Mouse (Mus musculus) urinary bladder, postnatal 4 days (tissue): ENCODE measurements around the gene Hmg20b.

Source experiments
- DNase-seq, 2 experiments: peaks; one replicate each; pipeline ENCODE4 v3.0.0; 2021 to 2022; ENCODE audit warnings: low spot score in 2 of 2

Hmg20b gene

DNA sequence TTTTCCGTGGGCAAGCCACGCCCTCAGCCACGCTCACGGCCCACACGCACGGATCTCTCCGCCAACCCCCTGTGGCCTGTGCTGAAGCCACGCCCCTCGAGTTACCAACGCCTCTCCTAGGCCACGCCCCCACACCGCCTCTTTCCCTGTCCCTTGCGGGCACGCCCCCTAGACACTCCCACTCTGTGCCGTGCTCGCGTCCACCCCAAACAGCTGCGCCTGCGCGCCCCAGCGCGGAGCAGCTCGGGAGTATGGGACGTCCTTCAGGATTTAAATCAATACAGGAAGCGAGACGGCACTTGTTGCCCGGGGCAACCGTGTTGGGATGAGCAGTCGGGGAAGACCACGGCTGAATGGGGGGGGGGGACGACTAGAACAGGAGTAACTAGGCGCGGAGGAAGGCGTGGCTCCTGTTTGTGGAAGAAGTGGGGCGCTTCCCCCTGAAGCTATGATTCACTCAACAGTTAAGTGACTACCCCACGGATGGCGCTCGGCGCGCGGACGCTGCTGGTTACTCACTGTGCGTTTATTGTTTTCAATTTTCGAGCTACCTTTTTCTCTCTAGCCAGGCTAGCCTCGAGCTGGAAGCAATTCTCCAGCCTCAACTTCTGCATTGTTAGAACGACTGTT is 28.4 kb upstream of the Hmg20b start:
- peak; percentile 100 for DNase-seq

DNA sequence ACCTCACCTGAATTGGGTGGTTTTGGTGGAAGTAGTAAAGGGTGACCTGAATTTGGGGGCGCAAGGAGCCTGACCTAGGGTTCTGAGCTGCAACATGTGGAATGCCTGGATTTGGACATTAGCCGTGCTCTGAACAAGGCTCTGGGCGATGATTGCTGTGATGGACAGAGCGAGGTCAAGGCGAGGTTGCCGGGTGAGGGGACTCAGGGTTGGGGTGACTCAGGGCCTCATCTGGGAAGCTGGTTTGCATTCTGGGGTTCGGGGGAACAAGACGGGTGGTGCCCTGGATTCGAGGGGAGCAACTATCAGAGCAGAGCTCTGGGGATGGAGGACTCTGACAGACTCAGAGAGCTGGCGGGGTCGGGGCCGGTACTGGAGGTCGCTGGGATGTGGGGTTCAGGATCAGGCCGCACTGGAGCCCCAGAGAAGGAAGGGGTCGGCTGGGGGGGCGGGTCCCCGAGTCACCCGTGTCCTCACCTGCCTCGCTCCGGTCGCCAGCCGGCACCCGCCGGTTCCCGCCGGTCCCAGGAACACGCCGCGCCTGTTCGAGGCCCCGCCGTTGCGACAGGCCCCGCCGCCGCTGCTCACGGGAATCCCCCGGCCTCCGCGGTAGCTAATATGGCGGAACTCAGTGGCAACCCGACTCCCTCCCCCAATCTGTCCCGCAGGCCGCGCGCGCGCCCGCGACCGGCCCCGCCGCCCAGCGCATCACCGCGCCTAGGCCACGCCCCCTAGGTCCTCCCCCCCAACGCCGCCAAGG is 27.7 kb upstream of the Hmg20b start, which contains the start of gene Fzr1:
Gene Fzr1, minus strand, starts transcription at position 724 of the 760 bp plus-strand sequence.
- DNase-seq: peak in 1 of 2 experiments; percentile 55

DNA sequence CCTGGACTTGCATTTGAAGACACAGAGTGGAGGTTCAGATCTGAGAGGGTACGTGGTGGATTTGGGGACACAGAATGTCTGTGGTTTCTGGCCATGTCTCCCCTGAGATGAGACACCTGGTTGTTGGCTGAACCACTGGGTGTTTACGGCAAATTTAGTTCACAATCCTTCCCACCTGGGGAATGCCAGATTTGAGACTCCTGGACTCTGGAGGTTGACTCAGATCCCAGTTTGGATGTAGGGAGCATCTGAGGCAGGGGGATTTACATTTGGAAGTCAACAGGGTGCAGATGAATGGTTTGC is 27.0 kb upstream of the Hmg20b start:
- no peak for DNase-seq

DNA sequence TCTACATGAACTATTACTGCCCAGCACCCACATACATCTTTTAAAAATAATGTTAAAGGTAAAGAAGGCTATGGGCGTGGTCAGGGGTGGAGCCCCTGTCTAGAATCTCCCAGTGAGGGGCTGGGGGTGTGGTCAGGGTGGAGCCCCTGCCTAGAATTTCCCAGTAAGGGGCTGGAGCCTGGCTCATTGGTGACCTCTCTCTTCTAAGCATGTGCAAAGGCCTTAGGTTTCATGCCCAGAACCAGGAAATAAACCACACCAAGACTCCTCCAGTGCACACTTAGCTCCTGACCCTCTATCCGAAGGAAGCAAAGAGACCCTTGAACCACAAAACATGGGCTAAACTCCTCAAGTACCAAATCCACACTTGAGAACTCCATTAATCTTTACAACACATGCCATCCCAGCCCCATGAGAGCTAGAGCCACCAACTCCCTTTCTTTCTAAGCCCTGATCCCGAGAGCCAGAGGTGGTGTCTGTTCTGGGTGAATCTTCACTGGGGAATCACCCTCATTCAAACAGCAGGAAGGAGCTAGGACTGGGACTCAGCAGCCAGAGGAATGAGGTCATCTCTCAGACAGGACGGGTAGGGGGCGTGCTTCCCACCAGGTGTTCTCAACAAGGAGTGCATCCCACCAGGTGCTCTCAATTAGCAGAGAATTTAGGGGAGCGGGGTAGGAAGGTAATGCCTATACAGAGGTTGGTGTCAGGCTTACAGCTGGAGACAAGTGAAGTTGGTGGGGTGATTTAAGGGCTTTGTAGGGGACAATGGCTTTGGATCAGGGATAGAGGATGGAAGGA is 26.5 kb upstream of the Hmg20b start:
- DNase-seq: no peak

DNA sequence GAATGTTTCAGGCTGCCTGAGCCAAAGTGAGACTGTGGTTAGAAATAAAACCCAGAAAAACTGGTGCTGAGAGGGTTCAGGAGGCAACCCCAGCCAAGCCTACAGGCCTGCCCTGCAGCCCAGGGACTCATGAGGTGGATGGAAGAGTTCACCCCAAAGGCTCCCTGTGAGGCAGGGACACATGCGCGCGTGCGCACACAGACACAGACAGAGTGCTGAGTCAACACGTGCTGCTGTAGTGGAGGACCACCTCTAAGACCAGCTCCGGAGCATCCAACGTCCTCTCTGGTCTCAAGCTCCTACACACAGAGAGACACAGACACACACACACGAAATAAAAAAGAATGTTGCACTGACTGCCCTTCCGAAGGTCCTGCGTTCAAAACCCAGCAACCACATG is 25.0 kb upstream of the Hmg20b start:
- no peak for DNase-seq

DNA sequence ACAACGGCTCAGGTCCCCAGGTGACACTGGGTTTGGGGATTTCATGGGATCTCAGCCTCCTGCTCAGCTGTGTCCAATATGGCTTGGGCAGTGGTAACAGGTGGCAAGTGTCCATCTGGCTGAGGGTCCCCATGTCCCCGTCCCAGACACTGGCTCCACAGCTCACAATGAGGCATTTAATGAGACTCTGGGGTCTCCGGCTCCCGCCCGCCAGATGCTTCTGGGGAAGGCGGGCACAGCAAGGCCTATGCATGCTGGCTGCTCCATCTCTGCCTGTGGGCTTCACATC is 16.9 kb upstream of the Hmg20b start:
- DNase-seq: no peak

DNA sequence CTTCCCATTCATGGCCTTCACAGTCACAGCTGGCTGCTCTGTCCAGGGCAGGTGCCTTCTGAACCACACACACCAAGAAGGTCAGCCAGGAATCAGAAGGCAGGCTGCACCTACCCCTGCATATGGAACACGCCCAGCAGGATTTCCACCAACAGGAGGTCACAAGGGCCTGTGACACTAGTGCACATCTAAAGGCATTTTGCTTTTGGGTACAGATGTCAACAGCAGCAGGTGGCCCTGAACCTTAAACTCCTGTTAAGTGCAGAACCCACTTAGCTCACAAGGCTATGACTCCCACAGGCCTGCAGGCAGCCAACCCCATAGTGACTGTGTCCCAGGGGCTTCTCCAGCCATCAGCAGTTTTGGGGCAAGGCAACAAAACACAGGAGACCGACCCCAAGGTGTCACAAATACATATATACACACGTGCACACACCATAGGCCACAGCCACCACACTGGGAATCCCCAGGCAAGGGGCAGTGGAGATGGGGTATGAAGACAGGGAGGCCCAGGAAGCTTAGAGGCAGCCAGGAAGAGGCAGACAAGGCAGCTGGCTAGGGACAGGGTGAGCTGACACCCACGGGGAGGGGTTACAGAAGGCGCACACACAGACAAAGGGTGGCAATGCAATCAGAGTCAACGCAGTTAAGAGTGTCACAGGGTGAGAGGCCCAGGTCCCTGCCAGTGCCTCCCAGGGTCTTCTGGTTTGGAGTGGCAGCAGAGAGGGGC is 16.4 kb upstream of the Hmg20b start:
- no peak for DNase-seq

DNA sequence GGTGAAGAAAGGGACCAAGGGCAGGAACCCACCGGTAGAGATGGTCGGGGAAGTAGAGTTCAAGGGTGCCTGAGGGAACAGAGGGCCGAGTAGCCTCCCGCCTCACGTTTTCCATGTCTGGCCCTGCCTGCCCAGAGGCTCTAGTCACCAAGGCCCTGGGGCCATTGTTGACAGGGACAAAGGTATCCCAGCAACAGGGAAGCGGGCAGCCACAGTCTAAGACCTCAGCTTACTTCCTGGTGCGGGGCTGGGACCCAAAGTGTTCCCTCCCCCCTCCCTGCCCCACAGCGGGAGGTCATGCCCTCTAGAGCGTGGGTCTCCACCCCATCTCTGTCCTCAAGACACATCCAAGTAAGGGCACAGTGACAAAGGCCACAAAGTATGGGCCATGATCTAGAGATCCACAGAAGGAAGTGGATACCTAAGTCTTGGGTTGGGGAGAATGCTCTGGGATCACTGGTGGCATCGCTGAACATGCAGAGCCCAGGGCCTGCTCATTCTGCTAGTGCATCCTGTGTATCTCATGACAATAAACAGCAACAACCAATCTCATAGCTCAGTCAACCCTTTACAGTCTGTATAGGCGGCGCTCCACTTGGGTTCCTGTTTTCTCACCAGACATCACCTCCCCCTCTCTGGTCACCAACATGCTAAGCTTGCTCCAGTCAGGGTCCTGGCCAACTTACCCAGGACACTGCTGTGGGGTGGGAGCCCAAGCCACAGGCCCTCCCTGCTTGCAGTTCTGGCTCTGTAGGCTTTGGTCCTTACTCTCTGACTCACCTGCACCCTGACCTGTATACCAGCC is 15.6 kb upstream of the Hmg20b start, which contains the start of gene 4930404N11Rik:
Gene 4930404N11Rik, minus strand, starts transcription at position 145 of the 805 bp plus-strand sequence.
- no peak for DNase-seq

DNA sequence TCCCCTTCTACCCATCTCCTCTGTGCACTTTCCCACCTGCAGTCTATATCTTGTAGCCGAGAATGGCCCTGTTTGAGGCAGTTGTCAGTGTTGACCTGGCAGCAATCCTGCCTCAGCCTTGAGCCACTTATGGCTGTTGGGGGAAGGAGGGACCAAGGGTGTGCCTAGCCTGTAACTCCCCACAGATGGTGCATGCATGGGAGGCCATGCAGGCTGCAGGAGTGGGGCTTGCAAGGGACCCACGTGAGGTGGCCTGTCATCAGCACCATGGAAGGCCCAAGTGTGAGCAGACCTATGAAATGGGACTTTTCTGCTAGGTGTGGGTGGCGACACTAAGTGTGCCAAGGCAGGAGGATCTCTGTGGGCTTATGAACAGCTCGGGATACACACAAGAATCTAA is 14.8 kb upstream of the Hmg20b start:
- no peak for DNase-seq

DNA sequence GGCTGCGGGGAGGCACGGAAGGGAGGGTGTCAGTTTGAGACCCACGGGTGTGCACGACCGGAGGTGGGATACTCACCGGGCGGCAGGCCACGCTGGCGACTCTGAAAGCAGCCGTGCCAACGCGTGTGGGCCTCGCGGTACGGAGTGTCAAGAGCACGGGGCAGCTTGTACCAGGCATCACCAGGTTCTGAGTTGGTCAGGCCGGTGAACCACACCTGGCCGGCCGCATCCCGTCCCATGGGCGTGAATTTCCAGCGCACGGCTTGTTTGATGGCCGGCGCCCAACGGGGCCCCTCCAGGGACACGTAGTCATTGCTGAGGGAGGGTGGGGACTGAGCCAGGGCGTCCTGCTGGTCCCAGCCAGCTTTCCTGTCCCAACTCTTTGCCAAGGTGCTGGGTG is 14.4 kb upstream of the Hmg20b start:
- no peak for DNase-seq

DNA sequence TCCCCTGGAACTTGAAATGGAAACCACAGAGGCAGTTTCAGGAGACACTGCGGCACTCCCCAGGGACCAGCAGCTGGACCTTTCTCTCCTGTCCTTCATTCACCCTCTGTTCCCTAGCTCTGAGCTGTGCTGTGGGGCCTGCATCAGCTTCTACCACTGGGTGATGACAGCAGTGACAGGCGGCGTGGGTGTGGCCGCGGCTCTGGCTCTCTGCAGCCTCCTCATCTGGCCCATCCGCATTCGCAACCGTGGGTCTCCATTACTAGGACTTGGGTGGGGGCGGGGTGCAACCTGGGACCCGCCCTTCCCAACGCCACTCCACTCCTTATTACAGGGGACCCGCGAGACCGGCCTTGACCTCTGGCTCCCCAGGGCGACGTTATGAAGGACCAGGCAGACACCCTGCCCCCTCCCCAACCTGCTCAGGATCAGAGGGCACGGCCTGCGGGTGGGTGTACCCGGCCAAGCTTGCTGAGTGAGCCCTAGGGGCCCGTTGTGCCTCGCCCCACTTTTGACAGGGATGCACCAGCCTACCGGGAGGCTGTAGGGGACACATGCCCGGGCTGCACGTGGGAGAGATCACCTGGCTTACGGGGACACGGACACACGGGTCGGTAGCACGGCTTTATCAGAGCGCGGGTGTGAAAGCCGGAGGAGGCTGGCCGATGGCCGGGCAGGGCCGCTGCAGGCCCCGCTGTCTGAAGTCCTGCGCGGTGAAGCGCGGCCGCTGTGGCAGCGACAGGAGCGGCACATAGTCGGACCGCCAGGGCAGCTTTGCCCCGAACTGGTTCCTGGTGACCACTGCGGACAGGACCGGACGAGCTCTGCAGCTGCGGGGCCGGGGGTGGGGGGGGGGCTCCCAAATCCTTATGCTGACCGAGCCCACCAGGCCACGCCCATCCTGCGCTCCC is 13.4 kb upstream of the Hmg20b start:
- DNase-seq: no peak

DNA sequence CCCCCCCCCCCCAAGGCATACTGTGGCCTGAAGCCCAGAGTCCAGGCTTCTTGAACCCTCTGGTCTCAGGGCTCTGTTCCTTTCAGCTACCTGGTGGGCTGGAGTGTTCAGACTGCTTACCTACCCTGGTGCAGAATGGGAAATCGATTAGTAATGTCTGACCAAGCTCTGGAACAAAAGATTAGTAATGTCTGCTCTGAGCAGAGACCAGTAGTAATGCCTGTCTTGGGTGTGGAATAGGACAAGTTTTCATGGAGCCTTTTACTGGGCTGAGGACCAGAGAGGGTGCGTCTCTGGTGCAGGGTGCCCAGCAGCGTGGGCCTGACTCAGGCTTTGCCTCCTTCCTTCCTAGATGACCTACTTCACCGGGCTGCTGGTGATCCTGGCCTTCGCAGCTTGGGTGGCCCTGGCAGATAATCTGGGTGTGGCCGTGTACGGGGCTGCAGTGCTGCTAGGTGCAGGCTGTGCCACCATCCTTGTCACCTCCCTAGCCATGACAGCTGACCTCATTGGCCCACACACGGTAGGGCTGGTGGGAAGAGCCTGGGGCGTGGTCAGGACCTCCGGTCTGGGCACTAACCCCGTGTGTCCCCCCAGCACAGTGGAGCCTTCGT is 12.2 kb upstream of the Hmg20b start:
- no peak for DNase-seq

DNA sequence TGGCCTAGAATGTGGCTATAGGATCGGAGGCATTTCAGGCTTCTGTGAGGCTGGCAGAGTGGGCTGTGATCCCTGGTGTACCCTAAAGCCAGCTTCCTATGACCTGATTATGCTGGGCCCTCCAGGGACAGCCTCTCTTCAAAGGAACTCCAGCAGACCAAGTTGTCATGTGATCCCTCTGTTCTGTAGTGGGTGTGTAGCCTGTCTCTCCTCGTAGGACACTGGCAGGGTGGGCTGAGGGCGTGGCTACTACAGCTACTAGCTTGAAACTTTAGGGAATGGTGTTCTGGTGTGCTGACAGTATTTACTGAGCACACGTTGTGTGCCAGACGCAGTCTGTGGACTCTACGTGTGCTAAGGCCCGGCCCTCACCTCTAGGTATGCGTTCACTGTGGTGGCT is 10.4 kb upstream of the Hmg20b start:
- no peak for DNase-seq

DNA sequence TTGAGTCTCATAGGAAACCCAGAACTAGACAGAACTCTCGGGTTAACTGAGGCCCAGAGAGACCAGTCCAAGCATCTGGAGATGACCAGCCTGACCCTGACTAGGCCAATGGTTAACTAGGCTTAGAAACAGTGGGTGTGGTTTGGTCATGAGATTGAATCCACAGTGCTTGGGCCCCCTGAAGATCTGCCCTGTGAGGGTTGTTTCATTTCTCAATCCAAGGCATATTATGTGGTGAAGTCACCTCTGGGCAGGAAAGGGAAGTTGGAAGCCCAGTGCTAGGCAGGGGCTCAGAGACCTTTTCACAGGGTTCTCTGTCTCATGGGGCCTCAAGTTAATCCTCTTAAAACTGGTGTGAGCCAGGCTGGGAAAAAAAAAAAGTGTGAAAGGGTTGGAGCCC is 8.6 kb upstream of the Hmg20b start:
- no peak for DNase-seq

DNA sequence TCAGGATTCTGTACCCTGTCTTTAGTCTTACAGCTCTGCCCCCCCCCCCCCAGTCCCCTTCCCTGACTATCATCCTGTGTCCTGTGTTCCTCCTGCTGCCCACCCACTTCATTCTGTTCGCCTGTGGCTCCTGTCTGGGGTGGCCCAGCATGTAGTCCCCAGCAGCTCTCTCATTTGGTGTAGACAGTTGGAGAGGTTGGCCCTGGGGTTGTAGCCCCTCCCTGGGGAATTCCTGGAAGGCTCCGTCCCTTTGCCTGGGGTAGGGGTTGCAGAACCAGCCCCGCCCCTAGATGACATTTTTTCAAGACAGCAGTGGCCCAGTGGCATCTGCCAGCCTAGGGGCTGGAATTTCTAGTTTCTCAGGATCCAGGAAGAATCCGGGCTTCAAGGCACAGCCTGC is 7.9 kb upstream of the Hmg20b start:
- DNase-seq: no peak

DNA sequence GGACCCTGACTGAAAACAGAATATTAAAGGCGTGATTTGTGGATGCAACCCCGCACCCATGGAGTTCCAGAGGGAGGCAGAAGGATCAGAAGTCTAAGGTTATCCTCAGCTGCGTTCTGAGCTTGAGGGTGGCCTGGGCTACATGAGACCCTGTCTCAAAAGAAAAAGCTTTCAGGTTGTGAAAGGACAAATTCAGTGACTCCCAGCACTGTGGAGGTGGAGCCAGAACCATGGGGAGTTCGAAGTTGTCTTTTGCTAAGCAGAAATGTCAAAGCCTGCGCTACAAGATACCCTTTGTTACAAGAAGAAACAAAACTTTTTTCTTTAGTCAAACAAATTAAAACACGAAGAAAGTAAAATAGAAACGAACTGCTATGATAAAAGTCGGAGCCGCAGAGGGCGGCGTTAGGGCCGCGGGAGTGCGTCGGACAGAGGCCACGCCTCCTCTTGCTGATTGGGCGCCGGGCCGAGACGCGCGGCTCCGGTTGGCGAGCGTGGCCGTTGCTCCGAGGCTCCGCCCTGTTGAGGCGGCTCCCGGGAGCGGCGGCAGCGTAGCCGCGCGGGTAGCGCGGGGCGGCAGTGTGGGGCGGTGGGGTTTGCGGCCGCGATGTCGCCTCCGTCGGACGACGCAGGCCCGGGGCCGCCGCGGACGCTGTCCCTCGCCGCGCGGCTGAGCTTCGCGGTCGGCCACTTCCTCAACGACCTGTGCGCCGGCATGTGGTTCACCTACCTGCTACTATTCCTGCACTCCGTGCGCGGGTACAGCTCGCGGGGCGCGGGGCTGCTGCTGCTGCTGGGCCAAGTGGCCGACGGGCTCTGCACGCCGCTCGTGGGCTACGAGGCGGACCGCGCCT is 6.9 kb upstream of the Hmg20b start, which contains the start of gene Mfsd12:
Gene Mfsd12, plus strand, starts transcription at position 501 of the 854 bp plus-strand sequence.
- DNase-seq: peak; percentile 88 to 90

DNA sequence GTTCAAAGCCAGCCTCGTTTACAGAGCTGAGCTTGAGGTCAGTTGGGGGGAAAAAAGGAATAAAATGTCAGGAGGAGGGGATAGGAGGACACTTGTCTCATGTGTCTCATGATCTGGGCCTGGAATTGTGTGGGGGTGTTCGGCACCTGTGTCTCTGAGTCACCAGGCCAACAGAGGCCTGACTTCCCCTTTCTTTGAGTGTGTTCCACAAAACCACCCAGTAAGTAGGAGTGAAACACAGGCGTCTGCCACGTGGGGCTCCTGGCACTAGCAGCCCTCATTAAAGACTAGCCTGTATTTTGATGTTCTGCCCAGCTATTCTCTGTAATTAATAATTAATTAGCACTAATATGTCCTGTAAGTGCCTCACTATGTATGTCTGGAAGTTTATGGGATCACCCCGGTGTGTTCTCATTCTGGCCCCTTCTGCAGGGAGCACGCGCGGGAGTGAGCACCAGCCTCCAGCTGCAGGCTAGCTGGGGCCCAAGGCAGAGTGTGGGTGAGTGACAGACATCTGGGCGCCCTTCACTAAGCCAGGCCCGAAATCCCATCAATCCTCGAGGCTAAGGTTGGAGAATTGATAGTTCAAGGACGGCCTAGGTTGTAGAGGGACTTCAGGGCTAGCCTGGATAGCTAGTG is 6.2 kb upstream of the Hmg20b start:
- no peak for DNase-seq

DNA sequence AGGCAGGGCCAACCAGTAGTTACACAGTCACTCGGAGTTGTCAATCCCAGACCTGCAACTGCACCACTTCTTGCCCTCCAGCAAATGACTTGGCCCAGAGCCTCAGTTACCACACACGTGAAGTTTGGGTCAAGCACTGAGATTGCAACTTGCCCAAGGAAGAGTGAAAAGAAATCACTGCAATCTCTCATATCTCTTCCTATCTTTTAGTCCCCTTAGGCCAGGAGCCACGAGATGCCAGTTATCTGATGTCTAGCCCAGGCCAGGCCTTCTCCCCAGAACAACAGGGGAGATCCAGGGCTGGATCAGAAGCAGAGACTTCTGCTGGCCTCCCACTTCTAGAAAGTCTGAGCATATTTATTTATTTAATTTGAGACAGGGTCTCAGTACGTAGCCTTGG is 5.3 kb upstream of the Hmg20b start:
- no peak for DNase-seq
